Mouse (Mus musculus) cerebellum, adult 18-20 months (tissue): Measurements from ENCODE around the gene Nop9.

Source experiments
- DNase-seq, 2 experiments: peaks; one replicate each; pipeline ENCODE4 v3.0.0; 2021

Gene Nop9

GRCm38 (mm10) chr14:55730116-55730515 is 15.4 kb upstream of the Nop9 start:
- DNase-seq, result no peak

- DNase-seq, result no peak
These were observed 14.9 kb upstream of the Nop9 start for GRCm38 (mm10) chr14:55730531-55731032.

- no peak for DNase-seq
These were observed 11.6 kb upstream of the Nop9 start for GRCm38 (mm10) chr14:55733889-55734288.

- no peak for DNase-seq
These were observed 10.6 kb upstream of the Nop9 start for GRCm38 (mm10) chr14:55734869-55735268.

GRCm38 (mm10) chr14:55735334-55735733 is 10.2 kb upstream of the Nop9 start:
- no peak for DNase-seq

- no peak for DNase-seq
These were observed 9.7 kb upstream of the Nop9 start for GRCm38 (mm10) chr14:55735758-55736157.

- no peak for DNase-seq
These were observed 8.3 kb upstream of the Nop9 start for GRCm38 (mm10) chr14:55737086-55737687.

GRCm38 (mm10) chr14:55743711-55744110 is 1.8 kb upstream of the Nop9 start:
- peak; percentile 82 to 89 for DNase-seq

GRCm38 (mm10) chr14:55745861-55746237 is 356 bp downstream of the Nop9 start:
- no peak for DNase-seq

GRCm38 (mm10) chr14:55747051-55747847 is 1.8 kb downstream of the Nop9 start:
- DNase-seq, result no peak

- DNase-seq, result no peak
These were observed 12.1 kb downstream of the Nop9 start for GRCm38 (mm10) chr14:55757566-55757965.

GRCm38 (mm10) chr14:55758363-55758784 is 12.9 kb downstream of the Nop9 start, which contains the start of gene Cideb:
Gene Cideb (minus strand): TSS chr14:55758458.
- peak; percentile 42 to 49 for DNase-seq

- peak; percentile 88 to 89 for DNase-seq
These were observed 14.7 kb downstream of the Nop9 start for GRCm38 (mm10) chr14:55760156-55760555.

- no peak for DNase-seq
These were observed 15.7 kb downstream of the Nop9 start, which contains the start of gene Ltb4r2 for GRCm38 (mm10) chr14:55761163-55761562. Gene Ltb4r2 (plus strand): TSS chr14:55761428.

GRCm38 (mm10) chr14:55762001-55762821 is 16.7 kb downstream of the Nop9 start:
- peak; percentile 39 to 58 for DNase-seq

GRCm38 (mm10) chr14:55763166-55763565 is 17.7 kb downstream of the Nop9 start:
- DNase-seq, result no peak

- DNase-seq, result no peak
These were observed 20.2 kb downstream of the Nop9 start, which contains the start of gene Ltb4r1 for GRCm38 (mm10) chr14:55765696-55766095. Gene Ltb4r1 (plus strand): TSS chr14:55765962.

GRCm38 (mm10) chr14:55767519-55768414 is 22.3 kb downstream of the Nop9 start:
- peak; percentile 82 to 83 for DNase-seq

GRCm38 (mm10) chr14:55768555-55768954 is 23.1 kb downstream of the Nop9 start:
- no peak for DNase-seq

GRCm38 (mm10) chr14:55769087-55769703 is 23.7 kb downstream of the Nop9 start:
- DNase-seq, result no peak

- no peak for DNase-seq
These were observed 31.2 kb downstream of the Nop9 start for GRCm38 (mm10) chr14:55776711-55777110.
